Mouse (Mus musculus) heart, postnatal 0 days (tissue): ENCODE measurements around the gene Sema6c.

Source experiments
- CTCF ChIP-seq: IDR thresholded peaks from 2 replicates; pipeline ENCODE4 v1.5.1; 2016; ENCODE audit warnings: antibody characterized with exemption, control low read depth, low read depth
- EP300 ChIP-seq: IDR thresholded peaks from 2 replicates; pipeline ENCODE4 v1.6.1; 2016; ENCODE audit warnings: antibody characterized with exemption, low read depth

DNA sequence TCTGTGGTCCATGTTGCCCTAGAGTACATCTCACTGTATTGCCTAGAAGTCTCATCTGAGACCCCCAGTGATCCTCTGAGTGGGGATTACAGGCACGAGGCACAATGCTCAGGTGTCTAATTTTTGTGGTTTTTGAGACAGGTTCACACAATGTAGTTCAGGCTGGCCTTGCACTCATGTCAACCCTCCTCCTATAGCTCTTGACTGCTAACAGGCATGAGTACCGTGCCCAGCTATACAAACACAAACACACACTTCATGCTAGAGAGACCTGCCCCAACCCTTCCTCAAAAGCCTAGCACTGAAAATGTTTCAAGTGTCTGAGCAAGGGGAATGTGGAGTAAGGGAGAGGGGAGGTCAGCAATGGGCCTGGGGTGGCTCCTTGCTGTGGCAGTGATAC, 25.8 kb downstream of the Sema6c start:
- TF ChIP-seq CTCF (no peak), EP300 (no peak)
